Mouse (Mus musculus): ENCODE results near the gene Nat14.
"Not testable (repeated sequence)": the region's sequence is repeated elsewhere in the genome, so short reads cannot be mapped to it uniquely, and the experiment has no call there.

Gene Nat14

GRCm38 (mm10) chr7:4921824-4922482 is at the start of gene Nat14:
Gene Nat14 (plus strand): TSS chr7:4922028.
- DNase-seq, result peak; percentile 57

- DNase-seq, result peak; percentile 94
These were observed 45.0 kb upstream of the Nat14 start, which contains the start of gene Isoc2a for GRCm38 (mm10) chr7:4876753-4877221. Gene Isoc2a (plus strand): TSS chr7:4877153.

- no peak for DNase-seq
These were observed 44.6 kb upstream of the Nat14 start for GRCm38 (mm10) chr7:4877226-4877625.

GRCm38 (mm10) chr7:4878186-4878585 is 43.6 kb upstream of the Nat14 start:
- peak; percentile 33 for DNase-seq

- not testable (repeated sequence) for DNase-seq
These were observed 42.8 kb upstream of the Nat14 start for GRCm38 (mm10) chr7:4879036-4879435.

- DNase-seq, result no peak
These were observed 35.1 kb upstream of the Nat14 start for GRCm38 (mm10) chr7:4886680-4887079.

GRCm38 (mm10) chr7:4895186-4895585 is 26.6 kb upstream of the Nat14 start:
- no peak for DNase-seq

- peak; percentile 42 for DNase-seq
These were observed 22.8 kb upstream of the Nat14 start for GRCm38 (mm10) chr7:4898851-4899648.

GRCm38 (mm10) chr7:4899649-4900522 is 21.9 kb upstream of the Nat14 start:
- DNase-seq, result peak; percentile 39

GRCm38 (mm10) chr7:4900523-4900851 is 21.3 kb upstream of the Nat14 start:
- DNase-seq, result no peak

- DNase-seq, result no peak
These were observed 20.7 kb upstream of the Nat14 start for GRCm38 (mm10) chr7:4901171-4901570.

- DNase-seq, result no peak
These were observed 19.4 kb upstream of the Nat14 start for GRCm38 (mm10) chr7:4902404-4902803.

- DNase-seq, result no peak
These were observed 15.3 kb upstream of the Nat14 start, which contains the start of gene Gm36210 for GRCm38 (mm10) chr7:4906466-4906950. Gene Gm36210 (minus strand): TSS chr7:4906516.

GRCm38 (mm10) chr7:4911561-4911960 is 10.3 kb upstream of the Nat14 start:
- peak; percentile 58 for DNase-seq

- no peak for DNase-seq
These were observed 9.6 kb upstream of the Nat14 start for GRCm38 (mm10) chr7:4912248-4912647.

GRCm38 (mm10) chr7:4915007-4915665 is 6.7 kb upstream of the Nat14 start, which contains the start of gene Zfp628:
Gene Zfp628 (plus strand): TSS chr7:4915217.
- peak; percentile 97 for DNase-seq

- DNase-seq, result peak; percentile 60
These were observed 6.0 kb upstream of the Nat14 start for GRCm38 (mm10) chr7:4915669-4916416.

- DNase-seq, result peak; percentile 54
These were observed 4.3 kb upstream of the Nat14 start for GRCm38 (mm10) chr7:4917494-4917893.

- DNase-seq, result no peak
These were observed 3.1 kb upstream of the Nat14 start for GRCm38 (mm10) chr7:4918681-4919080.

- no peak for DNase-seq
These were observed 2.7 kb upstream of the Nat14 start for GRCm38 (mm10) chr7:4919096-4919495.

- no peak for DNase-seq
These were observed 1.9 kb upstream of the Nat14 start for GRCm38 (mm10) chr7:4919971-4920370.

- no peak for DNase-seq
These were observed 1.3 kb upstream of the Nat14 start for GRCm38 (mm10) chr7:4920496-4920895.

Measured in cerebellum, adult 9-10 months (tissue).